In genomic region chr5:71545554-71545953, GRCm38 (mm10) we compare ENCODE assay signal across 11 mouse cellular contexts. TPM values are rescaled to one million over a fixed set of nuclear protein-coding genes. Genes with fewer than 3 reads are reported as not detected.
DNase-seq lines count a peak whose midpoint lies in the region; ATAC-seq and TF ChIP-seq lines count a peak whose summit lies in the region.
"Had no signal": no experiment of that assay in that cellular context is flagged by ENCODE, and none has a peak within 500 bp of the region (broad histone marks: within the 10 kb centered on the region; RNA-seq: fewer than 3 reads in every experiment).

No protein-coding gene starts in this region.

- peak; percentile 4 to 25 for DNase-seq in cerebellum, adult 18-20 months
- no peak for DNase-seq in cerebellum, postnatal 4 days (ENCODE audit: low spot score in 2 of 2)
- peak; percentile 3 to 43 for DNase-seq in layer of hippocampus, adult 18-20 months (ENCODE audit: low spot score in 2 of 2)
- no peak for DNase-seq in layer of hippocampus, adult 8-10 months (ENCODE audit: low spot score in 2 of 2)
- peak; percentile 32 for DNase-seq in embryo, embryonic 11 days
- DNase-seq: right cerebral cortex, postnatal 14 days had no signal

- H3K4me1 ChIP-seq in E14TG2a.4 (replicated peaks; ENCODE audit: low read depth, low read length): no peaks in the 10 kb centered on the region
- no peaks in the 10 kb centered on the region for H3K4me1 ChIP-seq in forebrain, embryonic 15.5 days
- no peaks in the 10 kb centered on the region for H3K4me1 ChIP-seq in heart, embryonic 11.5 days (ENCODE audit: control insufficient read depth, insufficient read depth, low read length)

- H3K36me3 ChIP-seq in E14TG2a.4 (ENCODE audit: insufficient read depth, low read length): no peaks in the 10 kb centered on the region
- H3K36me3 ChIP-seq in forebrain, embryonic 15.5 days: no peaks in the 10 kb centered on the region
- no peaks in the 10 kb centered on the region for H3K36me3 ChIP-seq in heart, embryonic 11.5 days (ENCODE audit: control insufficient read depth, insufficient read depth, low read length)

- no peak overlapping the region for H3K4me3 ChIP-seq in E14TG2a.4 (replicated peaks; ENCODE audit: low read length)
- no peak overlapping the region for H3K4me3 ChIP-seq in forebrain, embryonic 15.5 days
- no peak overlapping the region for H3K4me3 ChIP-seq in heart, embryonic 11.5 days (ENCODE audit: low read depth, low read length)

- no peak overlapping the region for H3K9ac ChIP-seq in forebrain, embryonic 15.5 days (replicated peaks)
- H3K9ac ChIP-seq in heart, embryonic 11.5 days (ENCODE audit: low read depth, low read length): no peak overlapping the region

- no peak overlapping the region for H3K27ac ChIP-seq in forebrain, embryonic 15.5 days (replicated peaks)
- H3K27ac ChIP-seq in heart, embryonic 11.5 days (ENCODE audit: low read depth, low read length): no peak overlapping the region

- H3K9me3 ChIP-seq in E14TG2a.4 (ENCODE audit: low read length): peaks cover 9% of the 10 kb centered on the region
- H3K9me3 ChIP-seq in forebrain, embryonic 15.5 days: peaks cover 5% of the 10 kb centered on the region; the same call in 1 of the 2 replicates
- H3K9me3 ChIP-seq in heart, embryonic 11.5 days (replicated peaks; ENCODE audit: control insufficient read depth, low read length): no peaks in the 10 kb centered on the region

- peak; percentile 42 for TF ChIP-seq CTCF in E14TG2a.4 (conservative IDR thresholded peaks at IDR 0.05; ENCODE audit: low read length)

- no peak for ATAC-seq in forebrain, embryonic 15.5 days (replicated peaks)
- no peak for ATAC-seq in heart, embryonic 11.5 days (replicated peaks; ENCODE audit: insufficient number of reproducible peaks, low FRiP score, low TSS enrichment)
- ATAC-seq: forebrain, embryonic 16.5 days had no signal

- no peaks in the 10 kb centered on the region for H3K27me3 ChIP-seq in E14TG2a.4 (ENCODE audit: insufficient read depth, low read length)
- no peaks in the 10 kb centered on the region for H3K27me3 ChIP-seq in forebrain, embryonic 15.5 days
- no peaks in the 10 kb centered on the region for H3K27me3 ChIP-seq in heart, embryonic 11.5 days (ENCODE audit: control insufficient read depth, insufficient read depth, low read length)

- H3K4me2 ChIP-seq in forebrain, embryonic 15.5 days (replicated peaks): no peak overlapping the region
- H3K4me2 ChIP-seq in heart, embryonic 11.5 days: no peak overlapping the region

RNA-seq across cellular contexts. Expression of gene Cox7b2, which starts 2.5 kb away (rescaled TPM):
- total RNA-seq in layer of hippocampus, adult 18-20 months (2021): not detected
- total RNA-seq in layer of hippocampus, adult 8-10 months (2022): under 1 TPM in 1 of 4 experiments, not detected in 3; 0.98 TPM
- polyA plus RNA-seq in forebrain, embryonic 15.5 days (2015; fragmentation: Nextera tagmentation; extraction: Ambion mirVana): 0.34 and 0.89 TPM in 2 replicates
- polyA plus RNA-seq in heart, embryonic 11.5 days (2014; fragmentation: Nextera tagmentation; extraction: Ambion mirVana): 0.43 and 0.61 TPM in 2 replicates
- polyA plus RNA-seq: intestine, embryonic 14.5 days had no signal

Comparison
In these comparisons a context has a peak if more than half of its experiments do, and no peak if none do; other contexts are left out.
1. DNase-seq: peak in cerebellum, adult 18-20 months (2 of 2), layer of hippocampus, adult 18-20 months (2 of 2) and embryo, embryonic 11 days (single experiment); none in cerebellum, postnatal 4 days (0 of 2) and layer of hippocampus, adult 8-10 months (0 of 2).